Mouse (Mus musculus) myocyte (in vitro differentiated cells): Measurements from ENCODE around the gene Atp6v1g1. TPM values are rescaled to one million over a fixed set of nuclear protein-coding genes. Genes with fewer than 3 reads are reported as not detected.

Experiments
- H3K27me3 ChIP-seq: one replicate; pipeline ENCODE4 v1.6.1; 2011; ENCODE audit not compliant: control insufficient read depth, insufficient read depth, insufficient read length
- H3K36me3 ChIP-seq: one replicate; pipeline ENCODE4 v1.6.1; 2011; ENCODE audit not compliant: control insufficient read depth, insufficient read depth
- H3K4me2 ChIP-seq: one replicate; pipeline ENCODE4 v1.6.1; 2011; ENCODE audit warnings: low read depth, control low read depth
- H3K4me3 ChIP-seq: one replicate; pipeline ENCODE4 v1.5.1; 2011; ENCODE audit warnings: mild to moderate bottlenecking, control low read depth, moderate library complexity
- H3K79me2 ChIP-seq: one replicate; pipeline ENCODE4 v1.6.1; 2011; ENCODE audit not compliant: control insufficient read depth, insufficient read depth
- H3ac ChIP-seq: one replicate; pipeline ENCODE4 v1.6.1; 2011; ENCODE audit not compliant: control insufficient read depth, insufficient read length
- CEBPB ChIP-seq: IDR thresholded peaks from 2 replicates; pipeline ENCODE4 v1.6.1; 2011; ENCODE audit warnings: mild to moderate bottlenecking, moderate library complexity; ENCODE audit not compliant: poor library complexity, insufficient read depth, severe bottlenecking
- MAX ChIP-seq: IDR thresholded peaks from one replicate; pipeline ENCODE4 v1.6.1; 2011; ENCODE audit warnings: low read depth, mild to moderate bottlenecking, control low read depth
- MYOD1 ChIP-seq, 3 experiments: IDR thresholded peaks; one replicate each; pipeline ENCODE4 v1.6.1; 2011; ENCODE audit warnings: control low read depth in 2 of 3, low read depth in 2 of 3, mild to moderate bottlenecking in 2 of 3, moderate library complexity in 1 of 3; ENCODE audit not compliant: insufficient read length in 2 of 3, control insufficient read depth in 1 of 3
- MYOG ChIP-seq, 3 experiments: IDR thresholded peaks; one replicate each; pipeline ENCODE4 v1.6.1; 2011; ENCODE audit warnings: control low read depth in 2 of 3, low read depth in 2 of 3, mild to moderate bottlenecking in 2 of 3; ENCODE audit not compliant: insufficient read length in 2 of 3, control insufficient read depth in 1 of 3, insufficient read depth in 1 of 3
- POLR2A ChIP-seq: IDR thresholded peaks from one replicate; pipeline ENCODE4 v1.6.1; 2011; ENCODE audit warnings: low read depth, mild to moderate bottlenecking, control low read depth, moderate library complexity; ENCODE audit not compliant: insufficient read length
- POLR2AphosphoS2 ChIP-seq: IDR thresholded peaks from one replicate; pipeline ENCODE4 v1.6.1; 2011; ENCODE audit warnings: low read depth, control low read depth; ENCODE audit not compliant: insufficient read length
- REST ChIP-seq: IDR thresholded peaks from one replicate; pipeline ENCODE4 v1.6.1; 2011; ENCODE audit warnings: mild to moderate bottlenecking, control low read depth, moderate library complexity; ENCODE audit not compliant: insufficient read depth, insufficient read length
- SRF ChIP-seq: IDR thresholded peaks from one replicate; pipeline ENCODE4 v1.6.1; 2011; ENCODE audit warnings: low read depth; ENCODE audit not compliant: control insufficient read depth, insufficient read length
- TCF12 ChIP-seq: IDR thresholded peaks from one replicate; pipeline ENCODE4 v1.6.1; 2011; ENCODE audit warnings: mild to moderate bottlenecking, control low read depth; ENCODE audit not compliant: poor library complexity, insufficient read depth, severe bottlenecking
- TCF3 ChIP-seq: IDR thresholded peaks from one replicate; pipeline ENCODE4 v1.6.1; 2011; ENCODE audit warnings: low read depth, control low read depth; ENCODE audit not compliant: insufficient read length
- USF1 ChIP-seq: IDR thresholded peaks from one replicate; pipeline ENCODE4 v1.6.1; 2011; ENCODE audit warnings: low read depth, mild to moderate bottlenecking, control low read depth, moderate library complexity
- polyA plus RNA-seq: library from polyadenylated mRNA; unstranded; fragments of >200 nt; fragmentation: generic; extraction: Trizol; gene quantifications from one replicate; pipeline ENCODE4 v1.2.1, GENCODE M21; 2012; ENCODE audit warnings: missing spikeins

The Atp6v1g1 gene
- polyA plus RNA-seq, 1 experiment: 447 TPM

GRCm38 (mm10) chr4:63553789-63554576 lies 9.4 kb downstream of the Atp6v1g1 start:
- Histone ChIP-seq H3ac (no peak overlapping the region), H3K4me3 (no peak overlapping the region), H3K4me2 (no peak overlapping the region), H3K79me2 (peaks cover 20% of the 10 kb centered on the region), H3K27me3 (no peaks in the 10 kb centered on the region), H3K36me3 (peaks cover 61% of the 10 kb centered on the region)
- TF ChIP-seq CEBPB (no peak), POLR2AphosphoS2 (no peak), POLR2A (peak; percentile 12)

DNA sequence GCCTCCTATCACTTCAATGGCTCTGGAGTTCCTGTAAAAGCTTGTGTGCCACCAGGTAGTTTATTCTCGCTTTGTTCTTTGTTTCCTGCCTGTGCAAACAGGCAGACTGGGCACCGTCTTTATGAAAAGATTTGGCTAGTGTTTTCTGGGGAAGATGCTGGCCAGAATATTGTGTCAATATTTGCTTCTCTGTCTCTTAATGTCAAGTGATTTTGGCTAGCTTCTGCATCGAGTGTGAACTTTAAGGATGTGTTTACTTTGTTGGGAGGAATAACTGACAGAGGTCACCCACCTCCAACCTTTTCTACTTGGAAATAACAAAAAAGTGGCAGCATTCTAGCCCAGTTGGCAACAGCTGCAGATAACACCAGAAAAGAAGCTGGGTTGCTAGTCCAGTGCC lies 10.0 kb downstream of the Atp6v1g1 start:
- Histone ChIP-seq H3ac (no peak overlapping the region), H3K79me2 (peaks cover 20% of the 10 kb centered on the region), H3K4me3 (no peak overlapping the region), H3K27me3 (no peaks in the 10 kb centered on the region), H3K4me2 (no peak overlapping the region), H3K36me3 (peaks cover 54% of the 10 kb centered on the region)
- no peak for TF ChIP-seq SRF
- TF ChIP-seq POLR2A: no peak
- TF ChIP-seq MAX: no peak
- TF ChIP-seq REST: no peak
- TF ChIP-seq MYOD1 (IDR thresholded peaks at IDR 0.05; ENCODE audit: control insufficient read depth in 1 of 3, insufficient read length in 2 of 3, low read depth in 2 of 3): no peak
- no peak for TF ChIP-seq MYOG (IDR thresholded peaks at IDR 0.05; ENCODE audit: control insufficient read depth in 1 of 3, insufficient read depth in 1 of 3, insufficient read length in 2 of 3, low read depth in 2 of 3)
- no peak for TF ChIP-seq TCF12

DNA sequence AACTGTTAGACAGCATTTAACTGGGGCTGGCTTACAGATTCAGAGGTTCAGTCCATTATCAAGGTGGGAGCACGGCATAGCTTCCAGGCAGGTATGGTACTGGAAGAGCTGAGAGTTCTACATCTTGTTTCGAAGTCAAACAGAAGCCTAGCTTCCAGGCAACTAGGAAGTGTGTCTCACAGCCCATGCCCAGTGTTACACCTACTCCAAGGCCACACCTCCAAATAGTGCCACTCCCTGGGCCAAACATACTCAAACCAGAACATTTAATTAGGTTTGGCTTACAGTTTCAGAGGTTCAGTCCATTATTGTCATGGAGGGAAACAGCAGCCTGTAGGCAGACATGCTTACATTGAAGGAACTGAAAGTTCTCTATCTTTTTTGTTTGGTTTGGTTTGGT lies 10.5 kb downstream of the Atp6v1g1 start:
- Histone ChIP-seq H3K27me3 (no peaks in the 10 kb centered on the region), H3ac (no peak overlapping the region), H3K79me2 (peaks cover 21% of the 10 kb centered on the region), H3K4me3 (no peak overlapping the region), H3K36me3 (peaks cover 53% of the 10 kb centered on the region), H3K4me2 (no peak overlapping the region)
- TF ChIP-seq MAX: no peak
- peak; percentile 54 for TF ChIP-seq POLR2AphosphoS2

- no peak overlapping the region for H3K4me2 ChIP-seq
Observed at GRCm38 (mm10) chr4:63556665-63557064, 12.1 kb downstream of the Atp6v1g1 start.

GRCm38 (mm10) chr4:63557124-63558059 lies 12.8 kb downstream of the Atp6v1g1 start:
- H3K4me2 ChIP-seq: peak overlapping the region; percentile 98
- H3K36me3 ChIP-seq: peaks cover 30% of the 10 kb centered on the region
- TF ChIP-seq USF1 (no peak), POLR2AphosphoS2 (peak; percentile 12)
- H3K27me3 ChIP-seq: no peaks in the 10 kb centered on the region
- H3K4me3 ChIP-seq: peak overlapping the region; percentile 42
- peaks cover 26% of the 10 kb centered on the region for H3K79me2 ChIP-seq
- H3ac ChIP-seq: peak overlapping the region; percentile 44

More at GRCm38 (mm10) chr4:63556665-63557064, 12.1 kb downstream of the Atp6v1g1 start:
- Histone ChIP-seq H3ac (no peak overlapping the region), H3K27me3 (no peaks in the 10 kb centered on the region), H3K36me3 (peaks cover 37% of the 10 kb centered on the region), H3K4me3 (no peak overlapping the region), H3K79me2 (peaks cover 33% of the 10 kb centered on the region)
- TF ChIP-seq TCF12 (no peak), TCF3 (no peak), REST (no peak), POLR2AphosphoS2 (peak; percentile 69)
